Mouse (Mus musculus): Measurements from ENCODE around the gene Rdx.

DNA sequence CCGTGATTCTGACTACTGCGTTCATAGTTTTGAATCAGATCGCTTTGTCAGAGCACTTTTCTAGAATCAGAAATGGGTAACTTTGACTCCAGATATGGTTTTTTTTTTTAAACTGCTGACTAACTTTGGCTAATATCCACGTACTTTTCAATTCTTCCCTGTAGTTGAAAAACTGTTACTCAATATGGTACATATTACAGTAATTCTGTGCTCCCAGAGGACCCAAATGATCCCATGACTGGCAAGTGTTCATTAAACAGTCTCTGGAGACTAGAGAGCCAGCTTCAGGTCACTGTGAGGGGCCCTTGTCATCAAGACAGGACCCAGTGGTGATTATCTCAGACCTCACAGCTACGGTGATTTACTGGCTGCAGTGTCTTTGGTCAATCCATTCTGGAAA is 45.3 kb downstream of the Rdx start:
- TF ChIP-seq CTCF (IDR thresholded peaks at IDR 0.05; ENCODE audit: control insufficient read depth, insufficient read depth, insufficient replicate concordance, low read depth, low read length) (no peak), POLR2A (IDR thresholded peaks at IDR 0.05; ENCODE audit: control insufficient read depth, low read depth, low read length) (no peak)
